Mouse (Mus musculus) G1E (cell line): ENCODE data around the gene Ppp2r5e.

Experiments
- CTCF ChIP-seq: IDR thresholded peaks from 2 replicates; pipeline ENCODE4 v1.5.1; 2012; ENCODE audit warnings: low read depth, low read length, inconsistent platforms, mixed read lengths
- GATA1 ChIP-seq: IDR thresholded peaks from 2 replicates; pipeline ENCODE4 v1.6.1; 2012; ENCODE audit warnings: borderline replicate concordance, low read length, inconsistent platforms, mixed read lengths
- POLR2AphosphoS5 ChIP-seq: IDR thresholded peaks from 2 replicates; pipeline ENCODE4 v1.6.1; 2012; ENCODE audit warnings: low read depth, low read length, inconsistent platforms; ENCODE audit not compliant: insufficient replicate concordance
- TAL1 ChIP-seq: conservative IDR thresholded peaks from 2 replicates; pipeline ENCODE4 v1.6.1; 2012; ENCODE audit warnings: low read depth, low read length, inconsistent platforms, mixed read lengths

DNA sequence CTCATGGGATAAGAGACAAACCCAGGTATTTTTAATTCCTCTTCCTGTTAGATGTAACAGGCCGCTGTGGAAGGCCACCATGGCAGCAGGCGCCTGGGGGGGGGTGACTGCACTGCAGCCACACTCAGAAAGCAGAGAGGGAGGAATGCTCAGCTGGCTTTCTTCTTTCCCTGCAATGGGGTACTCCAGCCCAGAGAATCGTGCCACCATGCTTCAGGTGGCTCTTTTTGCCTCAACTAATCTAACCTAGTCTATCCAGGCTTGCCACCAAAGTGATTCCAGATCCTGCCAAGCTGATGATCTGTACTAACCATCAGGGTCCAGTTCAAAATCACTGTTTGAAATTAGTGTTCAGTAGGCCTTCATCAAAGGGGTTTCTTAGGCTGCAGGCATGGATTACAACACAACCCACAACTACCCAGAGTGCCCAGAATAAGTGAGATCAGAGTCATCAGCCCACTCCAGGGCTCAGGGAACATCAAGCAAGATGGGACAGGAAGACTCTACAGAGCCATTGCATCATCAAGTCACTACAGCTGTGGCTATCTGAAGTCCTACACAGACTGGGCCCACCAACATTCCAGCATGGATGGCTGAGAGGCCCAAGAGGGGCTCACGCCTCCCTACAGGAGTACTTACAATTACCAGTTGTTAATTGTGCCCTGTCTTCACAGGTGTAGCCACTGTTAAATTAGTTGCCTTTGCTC, 35.2 kb downstream of the Ppp2r5e start:
- TF ChIP-seq CTCF (no peak), TAL1 (no peak), GATA1 (no peak), POLR2AphosphoS5 (no peak)
